Mouse (Mus musculus): ENCODE measurements around the gene Hist1h3g. TPM values are rescaled to one million over a fixed set of nuclear protein-coding genes. Genes with fewer than 3 reads are reported as not detected.

Hist1h3g gene
- polyA plus RNA-seq, 1 experiment from 2014 or later, result not detected

Other genes starting within 250 kb of the Hist1h3g start
- gene Zfp322a, start 166.2 kb upstream of the Hist1h3g start, polyA plus RNA-seq (2015; fragmentation: Illumina TruSeq; extraction: RNeasy Lipid Tissue Mini Kit (QIAGEN cat#74804); ENCODE audit: insufficient read depth, low read depth, low replicate concordance), result 3.7 TPM
- 1.1 TPM for gene Abt1, start 111.6 kb upstream of the Hist1h3g start, polyA plus RNA-seq (2015; fragmentation: Illumina TruSeq; extraction: RNeasy Lipid Tissue Mini Kit (QIAGEN cat#74804); ENCODE audit: insufficient read depth, low read depth, low replicate concordance)
- gene Btn1a1, start 69.5 kb upstream of the Hist1h3g start, polyA plus RNA-seq (2015; fragmentation: Illumina TruSeq; extraction: RNeasy Lipid Tissue Mini Kit (QIAGEN cat#74804); ENCODE audit: insufficient read depth, low read depth, low replicate concordance), result not detected
- gene Btn2a2, start 46.6 kb upstream of the Hist1h3g start, polyA plus RNA-seq (2015; fragmentation: Illumina TruSeq; extraction: RNeasy Lipid Tissue Mini Kit (QIAGEN cat#74804); ENCODE audit: insufficient read depth, low read depth, low replicate concordance), result not detected
- gene Hist1h4h, start 4.4 kb upstream of the Hist1h3g start, polyA plus RNA-seq (2015; fragmentation: Illumina TruSeq; extraction: RNeasy Lipid Tissue Mini Kit (QIAGEN cat#74804); ENCODE audit: insufficient read depth, low read depth, low replicate concordance), result 9.1 TPM
- not detected for gene Hist1h2af, start 1.5 kb upstream of the Hist1h3g start, polyA plus RNA-seq (2015; fragmentation: Illumina TruSeq; extraction: RNeasy Lipid Tissue Mini Kit (QIAGEN cat#74804); ENCODE audit: insufficient read depth, low read depth, low replicate concordance)
- not detected for gene Hist1h2bh, start 8.0 kb downstream of the Hist1h3g start, polyA plus RNA-seq (2015; fragmentation: Illumina TruSeq; extraction: RNeasy Lipid Tissue Mini Kit (QIAGEN cat#74804); ENCODE audit: insufficient read depth, low read depth, low replicate concordance)
- gene Hist1h3f, start 8.6 kb downstream of the Hist1h3g start, polyA plus RNA-seq (2015; fragmentation: Illumina TruSeq; extraction: RNeasy Lipid Tissue Mini Kit (QIAGEN cat#74804); ENCODE audit: insufficient read depth, low read depth, low replicate concordance), result not detected
- gene Hist1h4f, start 16.2 kb downstream of the Hist1h3g start, polyA plus RNA-seq (2015; fragmentation: Illumina TruSeq; extraction: RNeasy Lipid Tissue Mini Kit (QIAGEN cat#74804); ENCODE audit: insufficient read depth, low read depth, low replicate concordance), result not detected
- gene Hist1h1d, start 17.8 kb downstream of the Hist1h3g start, polyA plus RNA-seq (2015; fragmentation: Illumina TruSeq; extraction: RNeasy Lipid Tissue Mini Kit (QIAGEN cat#74804); ENCODE audit: insufficient read depth, low read depth, low replicate concordance), result 0.48 TPM
- not detected for gene Hist1h3e, start 26.9 kb downstream of the Hist1h3g start, polyA plus RNA-seq (2015; fragmentation: Illumina TruSeq; extraction: RNeasy Lipid Tissue Mini Kit (QIAGEN cat#74804); ENCODE audit: insufficient read depth, low read depth, low replicate concordance)
- not detected for gene Hist1h2ae, start 35.8 kb downstream of the Hist1h3g start, polyA plus RNA-seq (2015; fragmentation: Illumina TruSeq; extraction: RNeasy Lipid Tissue Mini Kit (QIAGEN cat#74804); ENCODE audit: insufficient read depth, low read depth, low replicate concordance)
- not detected for gene Hist1h2bg, start 36.0 kb downstream of the Hist1h3g start, polyA plus RNA-seq (2015; fragmentation: Illumina TruSeq; extraction: RNeasy Lipid Tissue Mini Kit (QIAGEN cat#74804); ENCODE audit: insufficient read depth, low read depth, low replicate concordance)
- gene Hist1h2bf, start 38.8 kb downstream of the Hist1h3g start, polyA plus RNA-seq (2015; fragmentation: Illumina TruSeq; extraction: RNeasy Lipid Tissue Mini Kit (QIAGEN cat#74804); ENCODE audit: insufficient read depth, low read depth, low replicate concordance), result not detected
- not detected for gene Hist1h2ad, start 39.0 kb downstream of the Hist1h3g start, polyA plus RNA-seq (2015; fragmentation: Illumina TruSeq; extraction: RNeasy Lipid Tissue Mini Kit (QIAGEN cat#74804); ENCODE audit: insufficient read depth, low read depth, low replicate concordance)
- gene Hist1h3d, start 40.3 kb downstream of the Hist1h3g start, polyA plus RNA-seq (2015; fragmentation: Illumina TruSeq; extraction: RNeasy Lipid Tissue Mini Kit (QIAGEN cat#74804); ENCODE audit: insufficient read depth, low read depth, low replicate concordance), result not detected
- not detected for gene Hist1h4d, start 46.2 kb downstream of the Hist1h3g start, polyA plus RNA-seq (2015; fragmentation: Illumina TruSeq; extraction: RNeasy Lipid Tissue Mini Kit (QIAGEN cat#74804); ENCODE audit: insufficient read depth, low read depth, low replicate concordance)
- 1.9 TPM for gene Hist1h2be, start 85.7 kb downstream of the Hist1h3g start, polyA plus RNA-seq (2015; fragmentation: Illumina TruSeq; extraction: RNeasy Lipid Tissue Mini Kit (QIAGEN cat#74804); ENCODE audit: insufficient read depth, low read depth, low replicate concordance)
- 0.70 TPM for gene Hist1h1e, start 87.1 kb downstream of the Hist1h3g start, polyA plus RNA-seq (2015; fragmentation: Illumina TruSeq; extraction: RNeasy Lipid Tissue Mini Kit (QIAGEN cat#74804); ENCODE audit: insufficient read depth, low read depth, low replicate concordance)
- 0.33 TPM for gene Hist1h2ac, start 148.5 kb downstream of the Hist1h3g start, polyA plus RNA-seq (2015; fragmentation: Illumina TruSeq; extraction: RNeasy Lipid Tissue Mini Kit (QIAGEN cat#74804); ENCODE audit: insufficient read depth, low read depth, low replicate concordance)
- gene Hist1h2bc, start 148.8 kb downstream of the Hist1h3g start, polyA plus RNA-seq (2015; fragmentation: Illumina TruSeq; extraction: RNeasy Lipid Tissue Mini Kit (QIAGEN cat#74804); ENCODE audit: insufficient read depth, low read depth, low replicate concordance), result 37.3 TPM
- gene Hist1h1t, start 160.4 kb downstream of the Hist1h3g start, polyA plus RNA-seq (2015; fragmentation: Illumina TruSeq; extraction: RNeasy Lipid Tissue Mini Kit (QIAGEN cat#74804); ENCODE audit: insufficient read depth, low read depth, low replicate concordance), result not detected
- gene Hist1h4c, start 163.0 kb downstream of the Hist1h3g start, polyA plus RNA-seq (2015; fragmentation: Illumina TruSeq; extraction: RNeasy Lipid Tissue Mini Kit (QIAGEN cat#74804); ENCODE audit: insufficient read depth, low read depth, low replicate concordance), result 2.0 TPM
- 11.9 TPM for gene Hfe, start 175.4 kb downstream of the Hist1h3g start, polyA plus RNA-seq (2015; fragmentation: Illumina TruSeq; extraction: RNeasy Lipid Tissue Mini Kit (QIAGEN cat#74804); ENCODE audit: insufficient read depth, low read depth, low replicate concordance)
- gene Hist1h1c, start 203.4 kb downstream of the Hist1h3g start, polyA plus RNA-seq (2015; fragmentation: Illumina TruSeq; extraction: RNeasy Lipid Tissue Mini Kit (QIAGEN cat#74804); ENCODE audit: insufficient read depth, low read depth, low replicate concordance), result 18.7 TPM
- not detected for gene Hist1h3c, start 210.2 kb downstream of the Hist1h3g start, polyA plus RNA-seq (2015; fragmentation: Illumina TruSeq; extraction: RNeasy Lipid Tissue Mini Kit (QIAGEN cat#74804); ENCODE audit: insufficient read depth, low read depth, low replicate concordance)
- not detected for gene Hist1h2bb, start 211.3 kb downstream of the Hist1h3g start, polyA plus RNA-seq (2015; fragmentation: Illumina TruSeq; extraction: RNeasy Lipid Tissue Mini Kit (QIAGEN cat#74804); ENCODE audit: insufficient read depth, low read depth, low replicate concordance)
- gene Hist1h2ab, start 215.7 kb downstream of the Hist1h3g start, polyA plus RNA-seq (2015; fragmentation: Illumina TruSeq; extraction: RNeasy Lipid Tissue Mini Kit (QIAGEN cat#74804); ENCODE audit: insufficient read depth, low read depth, low replicate concordance), result not detected
- gene Hist1h3b, start 216.8 kb downstream of the Hist1h3g start, polyA plus RNA-seq (2015; fragmentation: Illumina TruSeq; extraction: RNeasy Lipid Tissue Mini Kit (QIAGEN cat#74804); ENCODE audit: insufficient read depth, low read depth, low replicate concordance), result not detected
- gene Hist1h4b, start 221.6 kb downstream of the Hist1h3g start, polyA plus RNA-seq (2015; fragmentation: Illumina TruSeq; extraction: RNeasy Lipid Tissue Mini Kit (QIAGEN cat#74804); ENCODE audit: insufficient read depth, low read depth, low replicate concordance), result not detected
- not detected for gene Hist1h4a, start 225.8 kb downstream of the Hist1h3g start, polyA plus RNA-seq (2015; fragmentation: Illumina TruSeq; extraction: RNeasy Lipid Tissue Mini Kit (QIAGEN cat#74804); ENCODE audit: insufficient read depth, low read depth, low replicate concordance)
- gene Hist1h3a, start 227.0 kb downstream of the Hist1h3g start, polyA plus RNA-seq (2015; fragmentation: Illumina TruSeq; extraction: RNeasy Lipid Tissue Mini Kit (QIAGEN cat#74804); ENCODE audit: insufficient read depth, low read depth, low replicate concordance), result not detected
- not detected for gene Hist1h1a, start 228.2 kb downstream of the Hist1h3g start, polyA plus RNA-seq (2015; fragmentation: Illumina TruSeq; extraction: RNeasy Lipid Tissue Mini Kit (QIAGEN cat#74804); ENCODE audit: insufficient read depth, low read depth, low replicate concordance)
- not detected for gene Trim38, start 234.5 kb downstream of the Hist1h3g start, polyA plus RNA-seq (2015; fragmentation: Illumina TruSeq; extraction: RNeasy Lipid Tissue Mini Kit (QIAGEN cat#74804); ENCODE audit: insufficient read depth, low read depth, low replicate concordance)

All from pancreas, adult 10 weeks (tissue).